Mouse (Mus musculus): Measurements from ENCODE around the gene Mypn.

Gene Mypn

GRCm38 (mm10) chr10:63192736-63193135 is 11.0 kb downstream of the Mypn start:
- DNase-seq = no peak

GRCm38 (mm10) chr10:63192276-63192675 is 11.5 kb downstream of the Mypn start:
- DNase-seq = no peak

- DNase-seq = no peak
Observed at GRCm38 (mm10) chr10:63184451-63184850, 19.3 kb downstream of the Mypn start.

- DNase-seq = no peak
Observed at GRCm38 (mm10) chr10:63182177-63182768, 21.5 kb downstream of the Mypn start.

- no peak for DNase-seq
Observed at GRCm38 (mm10) chr10:63181166-63181565, 22.6 kb downstream of the Mypn start.

DNA sequence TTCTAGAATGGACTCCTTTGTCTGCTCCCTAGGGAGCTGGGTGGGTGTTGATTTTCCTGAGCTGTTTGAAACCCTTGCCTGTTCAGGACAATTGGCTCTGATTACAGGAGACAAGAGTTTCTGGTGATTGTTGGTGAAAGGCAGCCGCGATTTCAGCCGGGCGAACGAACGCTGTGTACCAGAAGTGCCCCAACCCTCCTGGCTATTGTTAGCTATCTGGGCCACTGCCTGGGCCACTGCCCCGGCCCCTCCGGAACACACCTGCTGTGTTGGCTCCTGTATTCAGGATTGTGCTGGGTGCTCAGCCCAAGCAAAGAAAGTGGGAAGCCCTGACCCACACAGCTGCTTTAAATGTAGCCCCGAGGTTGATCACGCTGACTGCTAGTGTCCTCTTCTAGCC is 24.2 kb downstream of the Mypn start:
- no peak for DNase-seq

DNA sequence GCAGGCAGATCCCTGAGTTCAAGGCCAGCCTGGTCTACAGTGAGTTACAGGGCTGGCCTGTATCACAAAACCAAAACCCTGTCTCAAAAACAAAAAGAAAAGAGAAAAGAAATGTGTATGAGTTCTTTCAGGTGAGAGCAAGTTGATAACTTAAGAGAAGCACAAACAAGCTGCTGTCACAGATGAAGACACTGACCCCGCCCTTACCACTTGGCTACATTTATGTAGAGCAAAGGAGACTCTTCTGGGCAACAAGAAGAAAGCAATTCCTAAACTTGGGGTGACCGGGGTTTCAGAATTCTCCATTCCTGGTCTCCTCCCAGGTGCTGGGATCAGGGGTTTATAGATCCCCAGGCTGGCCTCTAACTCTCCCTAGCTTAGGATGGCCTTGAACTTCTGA is 25.4 kb downstream of the Mypn start:
- no peak for DNase-seq

DNA sequence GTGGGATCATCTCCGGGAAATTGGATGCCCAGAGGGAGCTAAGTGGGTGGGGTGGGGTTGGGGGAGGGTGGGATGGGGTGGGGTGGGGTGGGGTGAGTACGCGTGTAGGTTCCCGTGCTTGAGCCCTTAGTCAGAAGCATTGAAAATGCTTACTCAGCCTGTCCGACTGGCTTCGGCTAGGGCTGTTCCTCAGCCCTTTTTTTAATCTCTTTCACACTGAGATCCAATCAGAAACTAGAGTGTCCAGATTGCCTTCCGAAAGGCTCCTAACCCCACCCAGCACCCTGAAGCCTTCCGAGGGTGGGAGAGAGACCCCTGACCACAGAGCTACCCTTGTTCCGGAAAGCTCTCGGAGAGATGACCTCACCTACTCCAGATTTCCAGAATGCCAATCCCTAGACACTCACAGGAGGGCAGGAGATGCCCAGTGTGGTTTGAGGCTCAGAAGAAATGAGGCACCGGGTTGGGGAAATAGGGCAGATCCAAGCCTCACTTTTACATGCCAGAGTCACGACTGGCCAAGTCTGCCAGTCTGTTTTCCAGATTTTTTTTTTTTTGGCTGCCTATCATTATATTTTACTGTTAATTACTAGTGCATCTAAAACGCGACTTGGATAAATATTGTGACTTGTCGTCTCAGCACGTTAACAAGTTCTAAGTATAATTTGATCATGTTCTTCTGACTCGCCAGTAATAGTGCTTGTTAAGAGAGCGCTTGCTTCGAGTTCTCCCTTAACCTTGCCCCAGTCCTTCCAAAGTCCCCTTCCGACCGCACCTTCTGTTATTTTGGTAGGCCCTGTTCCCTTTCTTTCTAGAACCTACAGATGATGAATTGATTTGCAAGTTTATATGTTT is 26.2 kb downstream of the Mypn start:
- DNase-seq = no peak

DNA sequence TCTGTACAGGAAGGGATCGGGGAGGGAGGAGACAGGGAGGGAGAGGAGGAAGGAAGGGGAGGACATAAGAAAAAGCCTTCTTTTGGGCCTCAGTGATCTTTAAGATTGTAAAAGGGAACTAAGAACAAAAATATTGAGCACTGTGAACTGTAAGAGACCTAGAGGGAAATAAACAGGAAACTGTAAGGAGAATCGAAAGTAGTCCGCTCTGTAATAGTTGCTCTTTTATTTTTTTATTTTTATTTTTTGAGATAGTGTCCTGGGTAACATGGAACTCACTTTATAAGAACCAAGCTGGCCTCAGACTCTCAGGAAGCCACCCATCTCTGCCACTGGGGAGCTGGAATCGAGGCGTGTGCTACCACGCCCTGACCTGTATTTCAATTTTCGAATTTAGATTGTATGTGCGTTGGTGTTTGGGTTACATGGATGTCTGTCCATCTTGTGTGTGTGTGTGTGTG is 27.3 kb downstream of the Mypn start:
- DNase-seq = no peak

GRCm38 (mm10) chr10:63172089-63172488 is 31.7 kb downstream of the Mypn start:
- no peak for DNase-seq

GRCm38 (mm10) chr10:63169503-63169902 is 34.2 kb downstream of the Mypn start:
- DNase-seq = no peak

DNA sequence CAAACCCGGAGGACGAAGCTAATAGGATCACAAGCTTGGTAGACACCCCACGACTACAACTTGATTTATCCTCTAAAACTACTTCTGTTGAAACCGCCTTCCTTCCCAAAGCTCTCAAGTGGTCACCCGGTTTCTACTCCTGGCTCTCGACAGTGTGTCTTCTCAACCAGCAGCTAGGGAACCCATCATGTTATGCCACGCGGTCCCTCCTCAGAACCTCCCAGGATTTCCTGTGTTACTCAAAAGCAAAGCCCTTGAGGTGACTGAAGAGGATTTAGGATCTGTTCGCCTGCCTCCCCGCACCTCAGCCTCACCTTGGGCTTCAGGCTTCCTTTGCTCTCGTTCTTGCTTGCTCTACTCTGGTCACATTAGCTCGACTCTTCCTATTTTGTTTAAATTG is 35.6 kb downstream of the Mypn start:
- no peak for DNase-seq

DNA sequence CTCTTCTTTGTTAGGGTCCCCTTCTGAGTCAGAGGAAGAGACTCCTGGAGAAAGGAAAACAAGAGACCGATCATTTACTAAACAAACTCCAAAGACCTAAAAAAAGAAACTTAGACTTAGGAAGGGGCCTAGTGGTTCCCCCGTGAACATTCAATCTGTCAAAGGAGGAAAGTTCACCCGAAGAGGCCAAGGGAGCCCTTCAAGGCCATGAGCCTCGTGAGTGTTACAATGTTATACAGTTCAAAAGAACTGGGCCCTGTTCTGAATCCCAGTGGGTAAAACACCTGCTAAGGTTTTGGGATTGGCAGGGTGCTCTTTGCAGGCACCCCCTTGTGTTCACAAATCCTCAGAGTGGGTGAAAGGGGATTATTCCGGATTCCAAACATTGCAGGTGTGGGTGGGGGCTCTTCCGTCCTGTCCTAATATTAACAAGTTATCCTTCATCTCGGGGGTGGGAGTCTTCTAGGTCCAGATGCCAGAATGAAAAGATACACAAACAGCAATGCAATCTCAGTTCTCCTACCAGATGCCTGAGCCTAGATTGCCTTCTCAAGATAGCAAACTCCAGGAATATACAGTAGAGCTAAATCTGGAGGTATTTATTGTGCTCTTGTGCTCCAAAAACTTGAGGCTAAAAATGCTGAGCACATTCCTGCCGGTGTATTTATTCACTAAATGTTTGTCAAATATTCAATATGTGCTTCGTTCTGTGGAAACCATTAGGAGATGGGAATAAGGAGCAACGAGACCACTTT is 36.3 kb downstream of the Mypn start:
- no peak for DNase-seq

DNA sequence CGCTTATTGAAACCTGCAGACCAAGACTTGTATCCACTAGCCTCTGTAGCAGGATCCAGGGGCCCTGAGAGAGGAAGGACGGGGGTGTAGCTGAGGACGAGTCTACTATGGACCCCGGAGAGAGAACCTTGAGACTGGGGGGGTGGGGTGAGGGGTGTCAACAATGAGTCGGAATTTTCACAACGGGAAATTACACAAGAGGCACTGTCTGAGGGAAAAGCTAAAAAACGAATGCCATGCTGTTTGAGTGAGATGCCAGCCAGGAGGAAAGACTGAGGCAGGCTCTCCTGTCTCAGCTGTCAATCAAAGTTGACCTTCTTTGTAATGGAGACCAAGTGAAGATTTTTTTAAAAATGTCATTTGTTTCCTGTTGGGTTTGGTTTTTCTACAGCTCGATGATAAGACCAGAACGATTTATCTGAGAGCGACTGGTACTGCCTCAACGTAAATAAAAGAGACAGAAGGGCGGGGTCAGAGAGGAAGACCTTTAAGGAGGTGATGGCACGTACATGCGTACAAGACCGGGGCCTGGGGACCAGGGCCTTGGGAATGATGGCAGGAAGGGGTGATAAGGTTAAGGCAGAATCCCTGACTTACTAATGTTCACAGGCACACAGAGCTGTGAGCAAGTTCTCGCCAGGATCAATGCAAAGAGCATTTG is 37.9 kb downstream of the Mypn start:
- DNase-seq = no peak

DNA sequence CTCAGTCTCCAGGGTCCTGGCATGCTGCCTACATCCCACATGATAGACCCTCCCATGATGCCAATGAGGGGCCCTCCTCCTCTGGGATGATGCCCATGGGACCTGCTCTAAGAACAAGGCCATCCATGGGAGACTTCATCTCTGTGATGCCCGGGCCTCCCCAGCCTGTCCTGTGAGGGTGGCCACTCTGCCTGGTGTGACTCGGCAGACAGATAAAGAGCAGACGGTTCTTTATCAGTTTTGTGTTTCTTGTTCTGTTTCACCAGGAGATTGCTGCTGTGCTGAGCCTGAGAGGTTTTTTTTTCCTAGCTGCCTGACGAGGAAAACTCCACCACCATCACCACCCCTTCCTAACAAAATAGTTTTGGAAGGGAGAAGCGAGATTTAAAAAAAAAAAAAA is 42.5 kb downstream of the Mypn start:
- DNase-seq = peak in 1 of 2 experiments; percentile 10

DNA sequence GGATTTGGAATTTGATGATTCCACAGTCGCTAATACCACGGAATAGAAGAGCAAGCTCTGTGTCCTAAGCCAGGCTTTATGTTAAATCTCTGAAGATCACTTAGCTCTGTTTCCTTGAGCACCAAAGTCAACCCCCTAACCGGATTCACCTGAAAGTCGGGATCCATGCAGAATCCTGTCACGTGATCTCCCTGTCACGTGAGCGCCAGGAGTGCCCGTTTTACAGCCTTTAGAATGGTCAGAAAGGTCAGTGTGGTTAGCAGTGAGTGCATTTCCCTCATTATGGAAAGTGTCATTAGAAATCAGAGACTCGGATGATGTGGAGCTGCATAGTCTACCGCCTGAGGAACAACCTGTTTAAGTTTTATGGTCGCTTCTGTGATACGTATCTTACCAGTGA is 43.1 kb downstream of the Mypn start:
- peak in 1 of 2 experiments; percentile 13 for DNase-seq

- DNase-seq = no peak
Observed at GRCm38 (mm10) chr10:63158191-63158590, 45.6 kb downstream of the Mypn start.

GRCm38 (mm10) chr10:63157491-63157890 is 46.3 kb downstream of the Mypn start:
- DNase-seq = no peak

DNA sequence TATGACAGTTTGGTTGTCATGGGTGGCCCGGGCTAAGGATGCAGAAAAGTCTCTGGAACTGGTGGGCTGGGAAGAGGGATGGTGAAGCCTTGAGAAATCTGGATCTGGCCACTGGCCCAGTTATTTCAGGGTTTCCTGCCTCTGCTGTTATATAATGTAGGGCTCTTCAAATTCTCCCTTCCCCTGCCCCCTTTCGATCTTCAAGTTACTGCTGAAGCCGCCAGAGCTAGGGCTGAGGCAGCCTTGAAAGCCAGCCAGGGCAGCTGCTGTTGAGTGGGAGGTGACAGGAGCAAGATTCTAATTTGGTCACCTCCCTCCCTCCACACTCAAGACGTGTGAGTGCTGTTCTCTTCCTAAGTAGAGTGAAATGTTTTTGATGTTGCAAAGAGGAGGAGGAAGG is 46.8 kb downstream of the Mypn start:
- DNase-seq = no peak

- no peak for DNase-seq
Observed at GRCm38 (mm10) chr10:63156351-63156750, 47.4 kb downstream of the Mypn start.

- no peak for DNase-seq
Observed at GRCm38 (mm10) chr10:63155668-63156350, 47.9 kb downstream of the Mypn start.

- no peak for DNase-seq
Observed at GRCm38 (mm10) chr10:63154726-63155125, 49.0 kb downstream of the Mypn start.

Measured in cerebellum, postnatal 25 days (tissue).